8 mouse cellular contexts compared by ENCODE assay signal in the genomic region with DNA sequence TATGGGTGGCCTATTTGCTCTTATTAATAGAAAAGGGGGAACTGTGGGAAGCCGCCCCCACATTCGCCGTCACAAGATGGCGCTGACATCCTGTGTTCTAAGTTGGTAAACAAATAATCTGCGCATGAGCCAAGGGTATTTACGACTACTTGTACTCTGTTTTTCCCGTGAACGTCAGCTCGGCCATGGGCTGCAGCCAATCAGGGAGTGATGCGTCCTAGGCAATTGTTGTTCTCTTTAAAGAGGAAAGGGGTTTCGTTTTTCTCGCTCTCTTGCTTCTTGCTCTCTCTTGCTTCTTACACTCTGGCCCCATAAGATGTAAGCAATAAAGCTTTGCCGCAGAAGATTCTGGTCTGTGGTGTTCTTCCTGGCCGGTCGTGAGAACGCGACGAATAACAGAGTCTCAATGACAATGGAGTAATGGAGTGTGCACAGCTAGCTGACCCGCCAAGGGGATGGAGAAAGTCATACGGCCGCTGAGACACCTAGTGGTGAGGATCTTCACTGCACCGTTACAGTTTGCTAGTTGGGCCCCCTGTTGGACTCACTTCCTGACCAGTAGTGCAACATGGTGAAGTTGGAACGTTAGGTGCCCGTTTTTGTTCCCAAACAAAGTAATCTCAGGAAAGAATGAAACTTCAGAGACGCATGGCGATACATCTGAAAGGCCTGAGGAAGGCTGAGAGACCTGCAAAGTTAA. TPM values are rescaled to one million over a fixed set of nuclear protein-coding genes. Genes with fewer than 3 reads are reported as not detected.
DNase-seq lines count a peak whose midpoint lies in the region; ATAC-seq and TF ChIP-seq lines count a peak whose summit lies in the region.
"Not testable (repeated sequence)": the region's sequence is repeated elsewhere in the genome, so short reads cannot be mapped to it uniquely, and the experiment has no call there.

No protein-coding gene starts in this region.

- H3K9ac ChIP-seq in heart, embryonic 13.5 days = 0 out of 2 replicates have a peak overlapping the region, but pooled peaks have one; percentile 37
- peak overlapping the region; percentile 43; the same call in 1 of the 2 replicates for H3K9ac ChIP-seq in liver, embryonic 11.5 days (ENCODE audit: low read depth, low read length)
- not testable (repeated sequence) for H3K9ac ChIP-seq in stomach, embryonic 14.5 days (replicated peaks; ENCODE audit: low read depth, low read length)

- H3K4me2 ChIP-seq in heart, embryonic 13.5 days = peak overlapping the region; percentile 44
- H3K4me2 ChIP-seq in liver, embryonic 11.5 days = peak overlapping the region; percentile 49
- H3K4me2 ChIP-seq in stomach, embryonic 14.5 days (replicated peaks; ENCODE audit: low read depth, low read length) = 0 out of 2 replicates have a peak overlapping the region, but pooled peaks have one; percentile 12

- peak; percentile 84 for TF ChIP-seq CTCF in brain, embryonic 14.5 days (IDR thresholded peaks at IDR 0.05; ENCODE audit: borderline replicate concordance, extremely low read depth, insufficient read depth, insufficient read length)

- H3K4me1 ChIP-seq in heart, embryonic 13.5 days; liver, embryonic 11.5 days (replicated peaks; ENCODE audit: control insufficient read depth, insufficient read depth, low read length); stomach, embryonic 14.5 days (ENCODE audit: control insufficient read depth, insufficient read depth, low read length): not testable (repeated sequence)

- ATAC-seq in heart, embryonic 13.5 days (ENCODE audit: extremely low read depth, insufficient number of reproducible peaks, low FRiP score, low TSS enrichment) = peak; percentile 76; the same call in 1 of the 2 replicates
- peak; percentile 93 for ATAC-seq in liver, embryonic 11.5 days (replicated peaks; ENCODE audit: low FRiP score)
- peak; percentile 81; the same call in 1 of the 2 replicates for ATAC-seq in stomach, embryonic 14.5 days (ENCODE audit: insufficient number of reproducible peaks, insufficient read depth, low FRiP score, low read depth)

- 16% methylated on average over 14 of the region's 26 CpGs for WGBS in heart, embryonic 13.5 days
- WGBS in liver, embryonic 11.5 days = 20% methylated on average over 14 of the region's 26 CpGs
- WGBS in stomach, embryonic 14.5 days = 14% methylated on average over 14 of the region's 26 CpGs

- H3K27me3 ChIP-seq in heart, embryonic 13.5 days (replicated peaks); liver, embryonic 11.5 days (replicated peaks; ENCODE audit: control insufficient read depth, insufficient read depth, low read length); stomach, embryonic 14.5 days (ENCODE audit: control insufficient read depth, insufficient read depth, low read length): not testable (repeated sequence)

- not testable (repeated sequence) for H3K27ac ChIP-seq in heart, embryonic 13.5 days (replicated peaks); liver, embryonic 11.5 days (ENCODE audit: low read depth, low read length); stomach, embryonic 14.5 days (ENCODE audit: low read length)

- H3K9me3 ChIP-seq in heart, embryonic 13.5 days; liver, embryonic 11.5 days (ENCODE audit: control insufficient read depth, low read length); stomach, embryonic 14.5 days (ENCODE audit: control insufficient read depth, low read depth, low read length): not testable (repeated sequence)

- TF ChIP-seq POLR2A in brain, embryonic 14.5 days (IDR thresholded peaks at IDR 0.05; ENCODE audit: borderline replicate concordance, extremely low read depth, insufficient read depth, insufficient read length, poor library complexity, severe bottlenecking) = not testable (repeated sequence)

- peak overlapping the region; percentile 41 for H3K4me3 ChIP-seq in heart, embryonic 13.5 days
- H3K4me3 ChIP-seq in liver, embryonic 11.5 days (ENCODE audit: low read depth, low read length) = peak overlapping the region; percentile 31
- peak overlapping the region; percentile 15; the same call in 1 of the 2 replicates for H3K4me3 ChIP-seq in stomach, embryonic 14.5 days (ENCODE audit: low read depth, low read length)

- DNase-seq in B cell, adult 2 months = peak; percentile 86 to 88
- DNase-seq in brain, embryonic 14.5 days (ENCODE audit: low read depth) = peak; percentile 92
- DNase-seq in fibroblast of lung, adult 2 months (ENCODE audit: low read depth) = peak; percentile 69
- peak; percentile 93 for DNase-seq in kidney, postnatal 10 days
- DNase-seq in liver, embryonic 11.5 days (ENCODE audit: low spot score) = peak; percentile 75
- DNase-seq in natural killer cell, adult 2 months (ENCODE audit: low spot score in 2 of 2) = peak; percentile 87 to 89

- H3K36me3 ChIP-seq in heart, embryonic 13.5 days; liver, embryonic 11.5 days (ENCODE audit: control insufficient read depth, insufficient read depth, low read length); stomach, embryonic 14.5 days (ENCODE audit: control insufficient read depth, insufficient read depth, low read length): not testable (repeated sequence)

RNA-seq across cellular contexts. Expression of gene Sfpq, which starts 5.7 kb away (rescaled TPM):
- polyA plus RNA-seq in brain, embryonic 14.5 days (2012; rRNA removed) = 170 and 307 TPM in 2 replicates
- polyA plus RNA-seq in heart, embryonic 13.5 days (2015; fragmentation: Nextera tagmentation; extraction: Ambion mirVana) = 44.3 and 47.4 TPM in 2 replicates
- 89.4 and 93.4 TPM in 2 replicates for polyA plus RNA-seq in liver, embryonic 11.5 days (2014; fragmentation: Nextera tagmentation; extraction: Ambion mirVana)
- polyA plus RNA-seq in stomach, embryonic 14.5 days (2014; fragmentation: Nextera tagmentation; extraction: Ambion mirVana) = 128 and 142 TPM in 2 replicates

RNA-seq across cellular contexts. Expression of gene Zmym1, which starts 45.5 kb away (rescaled TPM):
- polyA plus RNA-seq in brain, embryonic 14.5 days (2012; rRNA removed) = 10.9 and 13.6 TPM in 2 replicates
- 11.4 and 16.6 TPM in 2 replicates for polyA plus RNA-seq in heart, embryonic 13.5 days (2015; fragmentation: Nextera tagmentation; extraction: Ambion mirVana)
- 22.5 and 23.8 TPM in 2 replicates for polyA plus RNA-seq in liver, embryonic 11.5 days (2014; fragmentation: Nextera tagmentation; extraction: Ambion mirVana)
- 19.5 and 25.5 TPM in 2 replicates for polyA plus RNA-seq in stomach, embryonic 14.5 days (2014; fragmentation: Nextera tagmentation; extraction: Ambion mirVana)

RNA-seq across cellular contexts. Expression of gene Zmym4, which starts 47.5 kb away (rescaled TPM):
- 31.9 and 44.6 TPM in 2 replicates for polyA plus RNA-seq in brain, embryonic 14.5 days (2012; rRNA removed)
- 12.9 and 13.7 TPM in 2 replicates for polyA plus RNA-seq in heart, embryonic 13.5 days (2015; fragmentation: Nextera tagmentation; extraction: Ambion mirVana)
- polyA plus RNA-seq in liver, embryonic 11.5 days (2014; fragmentation: Nextera tagmentation; extraction: Ambion mirVana) = 13.6 and 13.7 TPM in 2 replicates
- polyA plus RNA-seq in stomach, embryonic 14.5 days (2014; fragmentation: Nextera tagmentation; extraction: Ambion mirVana) = 28.9 and 34.7 TPM in 2 replicates
